Mouse (Mus musculus) neural tube, embryonic 15.5 days (tissue): Measurements from ENCODE around the gene Ccdc85c. TPM values are rescaled to one million over a fixed set of nuclear protein-coding genes. Genes with fewer than 3 reads are reported as not detected.

ENCODE experiments used
- ATAC-seq: fragments of 200-750 bp; cut with Nextera tagmentation; 2 replicates; pipeline ENCODE4 v1.8.0; 2017; ENCODE audit warnings: mild to moderate bottlenecking, moderate TSS enrichment, moderate library complexity; ENCODE audit not compliant: low FRiP score
- H3K27ac ChIP-seq: fragments of 300-500 bp; sonication (generic); replicated peaks from 2 replicates; pipeline ENCODE4 v1.5.1; 2015; ENCODE audit warnings: mild to moderate bottlenecking, inconsistent platforms
- H3K27me3 ChIP-seq: fragments of 300-500 bp; sonication (generic); replicated peaks from 2 replicates; pipeline ENCODE4 v1.6.1; 2015; ENCODE audit warnings: inconsistent platforms
- H3K36me3 ChIP-seq: fragments of 300-500 bp; sonication (generic); 2 replicates; pipeline ENCODE4 v1.6.1; 2015; ENCODE audit warnings: inconsistent platforms
- H3K4me1 ChIP-seq: fragments of 300-500 bp; sonication (generic); 2 replicates; pipeline ENCODE4 v1.6.1; 2015; ENCODE audit warnings: inconsistent platforms
- H3K4me2 ChIP-seq: fragments of 300-500 bp; sonication (generic); 2 replicates; pipeline ENCODE4 v1.6.1; 2015; ENCODE audit warnings: inconsistent platforms, mild to moderate bottlenecking, moderate library complexity
- H3K4me3 ChIP-seq: fragments of 300-500 bp; sonication (generic); replicated peaks from 2 replicates; pipeline ENCODE4 v1.5.1; 2015; ENCODE audit warnings: mild to moderate bottlenecking, inconsistent platforms
- H3K9ac ChIP-seq: fragments of 300-500 bp; sonication (generic); replicated peaks from 2 replicates; pipeline ENCODE4 v1.6.1; 2015; ENCODE audit warnings: mild to moderate bottlenecking, inconsistent platforms
- H3K9me3 ChIP-seq: fragments of 300-500 bp; sonication (generic); replicated peaks from 2 replicates; pipeline ENCODE4 v1.6.1; 2016; ENCODE audit warnings: inconsistent platforms
- WGBS: fragments of 180-500 bp; shearing (Covaris S2); methylation state at CpG from one replicate; pipeline ENCODE4 v1.1.7; 2015; ENCODE audit warnings: mixed read lengths; 5-methylcytosine and 5-hydroxymethylcytosine counted together
- polyA plus RNA-seq: library from polyadenylated mRNA; unstranded; fragments of >200 nt; fragmentation: Nextera tagmentation; extraction: Ambion mirVana; gene quantifications from 2 replicates; pipeline ENCODE4 v1.2.1, GENCODE M21; 2015

The Ccdc85c gene
- polyA plus RNA-seq, 1 experiment from 2014 or later: 11.9 TPM

DNA sequence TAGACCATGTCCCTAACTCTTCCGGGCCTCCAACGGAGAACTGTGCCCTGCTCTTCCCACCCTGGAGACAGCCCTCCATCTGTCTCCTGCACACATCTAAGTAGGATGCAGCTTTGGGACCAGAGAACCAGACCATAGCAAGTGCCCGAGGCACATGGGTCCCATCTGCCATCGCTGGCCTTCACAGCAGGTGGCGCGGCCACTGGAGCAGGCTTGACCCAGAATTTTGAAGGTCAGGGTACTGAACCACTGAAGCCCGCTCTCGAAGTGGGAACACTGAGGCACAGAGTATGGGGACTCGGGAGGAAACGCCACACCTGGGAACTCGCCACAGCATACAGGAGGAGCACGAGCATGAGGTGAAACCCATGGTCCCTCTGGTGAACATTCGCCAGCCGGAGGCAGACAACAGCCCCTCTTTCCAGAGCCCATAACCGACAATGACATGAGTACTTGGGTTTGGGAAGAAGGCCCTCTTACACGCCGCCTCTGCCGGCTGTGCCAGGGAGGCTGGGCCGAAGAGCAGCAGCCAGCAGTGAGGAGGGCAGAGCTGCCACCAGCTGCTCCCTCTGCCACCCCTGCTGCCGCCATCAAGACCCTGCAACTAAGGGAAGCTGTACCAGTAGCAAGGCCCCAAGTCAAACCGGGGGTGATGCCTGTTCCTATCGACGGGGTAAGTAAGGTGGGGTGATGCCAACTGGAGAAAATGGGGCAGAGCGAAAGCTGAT is 15.7 kb downstream of the Ccdc85c start:
- Histone ChIP-seq H3K4me3 (no peak overlapping the region), H3K36me3 (no peaks in the 10 kb centered on the region), H3K4me1 (peaks cover 69% of the 10 kb centered on the region), H3K27me3 (no peaks in the 10 kb centered on the region), H3K9me3 (no peaks in the 10 kb centered on the region), H3K4me2 (no peak overlapping the region), H3K9ac (no peak overlapping the region), H3K27ac (no peak overlapping the region; the same call in 1 of the 2 replicates)
- no peak for ATAC-seq
- 63% methylated on average over 24 of the region's 24 CpGs for WGBS

DNA sequence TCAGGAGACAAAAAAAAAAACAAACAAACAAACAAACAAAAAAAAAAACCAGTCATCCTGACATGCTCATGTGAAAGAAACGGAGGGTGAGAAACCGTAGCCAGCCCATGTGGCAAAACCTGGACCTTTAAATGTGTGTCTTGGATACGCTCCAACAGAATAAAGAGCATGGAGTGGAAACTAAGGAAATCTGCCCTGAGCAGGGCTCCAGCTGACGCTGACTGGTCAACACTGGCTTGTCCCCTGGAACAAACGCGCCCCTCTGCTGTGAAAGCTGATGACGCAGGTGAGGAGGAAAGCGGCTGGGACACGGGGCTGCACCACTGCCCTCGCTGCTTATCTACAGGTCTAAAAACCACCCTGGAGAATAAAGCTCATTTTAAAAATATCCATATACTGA is 18.5 kb downstream of the Ccdc85c start:
- no peak for ATAC-seq
- H3K9ac ChIP-seq: no peak overlapping the region
- no peaks in the 10 kb centered on the region for H3K27me3 ChIP-seq
- H3K36me3 ChIP-seq: no peaks in the 10 kb centered on the region
- no peak overlapping the region for H3K4me2 ChIP-seq
- no peaks in the 10 kb centered on the region for H3K9me3 ChIP-seq
- H3K4me1 ChIP-seq: peaks cover 74% of the 10 kb centered on the region
- 37% methylated on average over 10 of the region's 10 CpGs for WGBS
- H3K4me3 ChIP-seq: no peak overlapping the region
- no peak overlapping the region; the same call in 1 of the 2 replicates for H3K27ac ChIP-seq

DNA sequence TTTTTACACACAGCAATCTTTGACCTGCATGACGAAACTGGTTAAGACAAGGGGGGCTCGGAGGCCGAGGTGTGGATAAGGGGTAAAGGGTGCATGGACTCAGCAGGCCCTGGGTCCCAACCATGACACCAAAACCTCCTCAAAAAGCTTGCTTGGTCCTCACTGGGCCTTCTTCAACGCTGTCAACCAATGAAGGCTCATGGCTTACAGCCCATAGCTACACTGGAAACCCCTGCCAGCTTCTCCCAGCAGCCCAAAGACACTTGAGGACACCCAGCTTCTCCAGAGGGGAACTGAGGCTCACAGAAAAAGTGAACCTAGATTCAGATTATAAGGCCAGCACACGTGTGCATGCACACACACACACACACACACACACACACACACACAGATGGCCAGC is 19.3 kb downstream of the Ccdc85c start:
- Histone ChIP-seq H3K4me3 (no peak overlapping the region), H3K9ac (no peak overlapping the region), H3K4me1 (peaks cover 69% of the 10 kb centered on the region), H3K27me3 (no peaks in the 10 kb centered on the region), H3K27ac (peak overlapping the region; percentile 18; the same call in 1 of the 2 replicates), H3K9me3 (no peaks in the 10 kb centered on the region), H3K36me3 (no peaks in the 10 kb centered on the region), H3K4me2 (no peak overlapping the region)
- WGBS: 21% methylated on average over 5 of the region's 5 CpGs
- ATAC-seq: no peak

DNA sequence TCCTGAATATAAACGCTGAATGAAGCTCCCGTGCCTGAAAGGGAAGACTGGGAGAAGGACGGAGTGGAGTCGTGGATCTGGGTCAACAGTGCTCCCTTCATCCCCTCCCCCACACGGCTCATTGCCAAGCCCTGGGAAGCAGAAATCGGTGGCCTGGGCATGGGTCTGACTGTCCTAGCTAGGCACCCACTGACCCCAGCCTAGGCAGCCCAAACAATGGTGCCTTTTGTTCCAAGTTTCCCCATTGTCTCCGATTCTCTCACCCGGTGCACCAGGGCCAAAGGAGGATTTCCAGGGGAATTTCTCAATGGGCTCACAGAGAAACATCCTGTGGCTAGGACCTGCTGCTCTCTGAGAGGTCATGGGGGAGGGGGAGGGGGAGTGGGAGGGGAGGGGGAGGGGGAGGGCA is 19.7 kb downstream of the Ccdc85c start:
- H3K36me3 ChIP-seq: no peaks in the 10 kb centered on the region
- peaks cover 68% of the 10 kb centered on the region for H3K4me1 ChIP-seq
- no peak overlapping the region for H3K9ac ChIP-seq
- WGBS: 8% methylated on average over 8 of the region's 8 CpGs
- no peaks in the 10 kb centered on the region for H3K27me3 ChIP-seq
- ATAC-seq: peak; percentile 14; the same call in 1 of the 2 replicates
- no peak overlapping the region; the same call in 1 of the 2 replicates for H3K27ac ChIP-seq
- no peak overlapping the region for H3K4me2 ChIP-seq
- no peak overlapping the region for H3K4me3 ChIP-seq
- no peaks in the 10 kb centered on the region for H3K9me3 ChIP-seq

DNA sequence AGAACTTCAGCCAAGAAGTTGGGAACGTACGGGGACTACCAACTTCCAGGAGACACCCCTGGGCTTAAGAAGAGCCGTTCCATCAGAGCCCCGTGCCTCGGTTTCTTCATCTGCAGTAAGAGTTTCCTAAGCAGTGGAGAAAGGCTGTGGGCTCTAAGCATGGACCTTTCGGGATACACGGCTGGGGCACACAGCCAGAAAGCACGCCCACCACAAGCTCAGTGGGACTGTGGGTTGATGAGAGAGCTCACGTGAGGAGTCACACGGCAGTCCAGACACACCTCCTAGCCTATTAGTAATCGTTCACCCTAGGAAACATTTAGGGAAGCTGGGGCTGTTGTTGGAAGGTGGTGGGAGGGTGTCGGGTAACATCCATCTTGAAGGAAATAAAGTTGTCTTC is 22.2 kb downstream of the Ccdc85c start:
- WGBS: 53% methylated on average over 12 of the region's 12 CpGs
- no peak overlapping the region for H3K4me2 ChIP-seq
- no peaks in the 10 kb centered on the region for H3K9me3 ChIP-seq
- no peak overlapping the region for H3K27ac ChIP-seq
- H3K9ac ChIP-seq: no peak overlapping the region
- no peaks in the 10 kb centered on the region for H3K27me3 ChIP-seq
- no peak overlapping the region for H3K4me3 ChIP-seq
- H3K4me1 ChIP-seq: peaks cover 77% of the 10 kb centered on the region
- ATAC-seq: no peak
- no peaks in the 10 kb centered on the region for H3K36me3 ChIP-seq

DNA sequence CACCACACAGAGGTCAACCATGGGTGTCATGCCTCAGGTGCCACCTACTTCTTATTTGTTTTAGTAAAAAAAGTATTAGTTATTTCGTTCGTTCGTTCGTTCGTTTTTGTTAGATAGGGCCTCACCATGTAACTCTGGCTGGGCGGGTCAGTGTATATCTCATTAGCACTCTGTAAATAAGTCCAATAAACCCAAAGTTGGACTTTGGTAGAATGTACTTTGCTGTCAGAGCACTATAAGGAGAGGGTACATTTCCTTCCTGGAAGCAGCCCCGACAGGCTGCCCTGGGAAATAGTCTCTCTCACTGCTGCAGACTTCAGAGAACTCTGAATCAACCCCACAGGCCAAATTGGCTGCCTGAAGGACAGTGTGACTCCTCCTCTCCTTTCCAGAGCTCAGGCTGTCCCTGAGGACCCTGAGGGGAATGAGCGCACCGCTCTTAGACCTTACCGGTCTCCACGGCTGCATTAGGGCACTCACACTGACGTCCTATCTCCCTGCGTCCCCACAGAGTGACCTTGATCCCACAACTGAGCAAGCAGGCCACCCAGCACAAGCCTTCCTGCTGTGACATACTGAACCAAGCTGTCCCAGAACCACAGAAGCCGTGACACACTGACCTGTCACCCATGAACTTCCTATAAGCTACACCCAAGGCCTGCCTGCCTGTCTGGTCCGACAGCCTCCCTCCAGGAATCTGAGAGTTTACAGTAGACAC is 23.2 kb downstream of the Ccdc85c start:
- Histone ChIP-seq H3K36me3 (no peaks in the 10 kb centered on the region), H3K4me1 (peaks cover 79% of the 10 kb centered on the region), H3K4me2 (no peak overlapping the region), H3K9me3 (no peaks in the 10 kb centered on the region), H3K4me3 (no peak overlapping the region), H3K27me3 (no peaks in the 10 kb centered on the region), H3K27ac (no peak overlapping the region), H3K9ac (no peak overlapping the region)
- no peak for ATAC-seq
- WGBS: 80% methylated on average over 15 of the region's 15 CpGs

DNA sequence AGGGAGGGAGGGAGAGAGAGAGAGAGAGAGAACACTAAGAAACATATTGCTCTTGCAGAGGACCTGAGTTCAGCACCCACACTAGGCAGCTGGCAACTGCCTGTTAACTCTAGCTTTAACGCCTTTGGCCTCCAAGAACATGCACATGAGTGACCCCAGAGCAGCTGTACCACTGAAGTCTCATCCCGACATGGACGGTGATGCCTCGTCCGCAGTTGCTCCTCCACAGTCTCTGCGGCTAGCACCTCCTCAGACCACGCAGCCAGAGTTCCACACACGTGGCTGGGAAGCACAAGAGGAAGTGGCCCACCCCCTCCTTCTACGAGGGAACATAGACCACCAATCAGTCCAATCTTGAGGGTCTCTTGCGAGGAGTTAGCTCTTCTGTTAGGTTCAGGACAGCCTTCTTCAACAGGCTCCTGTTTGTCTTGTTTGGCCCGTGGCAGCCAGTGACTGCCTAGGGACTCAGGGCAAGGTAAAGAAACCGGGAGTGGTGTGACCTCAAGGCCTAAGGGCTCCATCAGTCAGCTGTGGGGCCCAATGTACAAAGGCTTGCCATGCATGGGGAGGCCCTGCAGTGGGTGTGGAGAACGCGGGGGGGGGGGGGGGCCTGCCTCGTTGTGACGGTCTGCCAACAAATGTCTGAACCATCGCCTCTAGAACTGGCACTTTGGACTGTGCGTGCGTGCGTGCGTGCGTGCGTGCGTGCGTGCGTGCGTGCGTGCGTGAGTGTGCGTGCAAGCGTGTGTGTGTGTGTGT is 24.0 kb downstream of the Ccdc85c start:
- Histone ChIP-seq H3K4me1 (peaks cover 73% of the 10 kb centered on the region), H3K9ac (no peak overlapping the region), H3K36me3 (no peaks in the 10 kb centered on the region), H3K4me3 (no peak overlapping the region), H3K27me3 (no peaks in the 10 kb centered on the region), H3K4me2 (no peak overlapping the region), H3K27ac (no peak overlapping the region), H3K9me3 (no peaks in the 10 kb centered on the region)
- ATAC-seq: no peak
- 87% methylated on average over 31 of the region's 31 CpGs for WGBS

DNA sequence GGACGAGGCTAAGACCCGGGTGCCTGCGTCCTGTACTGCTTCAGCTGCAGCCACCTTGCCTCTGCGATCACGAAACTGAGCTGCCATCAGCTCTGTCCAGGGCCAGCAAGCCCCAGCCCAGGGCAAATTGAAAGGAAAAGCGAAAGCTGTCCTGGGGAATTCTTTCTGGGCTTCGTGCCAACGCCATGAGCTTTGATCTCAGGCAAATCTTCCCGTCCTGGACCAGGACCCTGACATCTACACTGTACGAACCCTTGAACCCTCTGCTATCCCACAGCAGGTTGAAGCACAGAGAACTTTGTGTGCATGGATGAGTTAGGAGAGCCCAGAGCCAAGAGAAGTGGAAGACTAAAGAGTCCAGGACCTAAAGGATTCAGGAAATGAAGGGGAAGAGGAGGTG is 25.7 kb downstream of the Ccdc85c start:
- ATAC-seq: no peak
- H3K27me3 ChIP-seq: no peaks in the 10 kb centered on the region
- 56% methylated on average over 10 of the region's 10 CpGs for WGBS
- no peak overlapping the region for H3K27ac ChIP-seq
- no peak overlapping the region for H3K4me3 ChIP-seq
- no peaks in the 10 kb centered on the region for H3K9me3 ChIP-seq
- peaks cover 79% of the 10 kb centered on the region for H3K4me1 ChIP-seq
- H3K9ac ChIP-seq: no peak overlapping the region
- H3K36me3 ChIP-seq: no peaks in the 10 kb centered on the region
- H3K4me2 ChIP-seq: no peak overlapping the region

DNA sequence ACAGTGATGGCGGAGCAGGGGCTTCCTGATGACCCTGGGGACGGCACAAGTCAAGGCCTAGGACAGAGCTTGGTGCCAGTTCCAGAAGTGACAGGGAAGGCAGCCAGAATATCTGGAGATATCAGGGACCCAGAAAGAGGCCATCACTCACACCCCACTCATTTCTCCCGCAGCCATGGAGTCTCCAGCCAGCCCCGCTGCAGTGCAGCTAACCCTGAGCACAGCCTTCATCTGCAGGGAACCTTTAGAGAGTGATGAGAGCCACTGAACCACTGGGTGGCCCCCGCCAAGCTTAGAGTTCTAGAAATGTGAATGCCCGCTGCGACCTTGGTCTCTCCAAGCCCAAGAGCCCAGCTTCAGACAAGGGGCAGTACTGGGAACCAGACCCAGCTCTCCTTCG is 26.2 kb downstream of the Ccdc85c start:
- peaks cover 81% of the 10 kb centered on the region for H3K4me1 ChIP-seq
- ATAC-seq: no peak

DNA sequence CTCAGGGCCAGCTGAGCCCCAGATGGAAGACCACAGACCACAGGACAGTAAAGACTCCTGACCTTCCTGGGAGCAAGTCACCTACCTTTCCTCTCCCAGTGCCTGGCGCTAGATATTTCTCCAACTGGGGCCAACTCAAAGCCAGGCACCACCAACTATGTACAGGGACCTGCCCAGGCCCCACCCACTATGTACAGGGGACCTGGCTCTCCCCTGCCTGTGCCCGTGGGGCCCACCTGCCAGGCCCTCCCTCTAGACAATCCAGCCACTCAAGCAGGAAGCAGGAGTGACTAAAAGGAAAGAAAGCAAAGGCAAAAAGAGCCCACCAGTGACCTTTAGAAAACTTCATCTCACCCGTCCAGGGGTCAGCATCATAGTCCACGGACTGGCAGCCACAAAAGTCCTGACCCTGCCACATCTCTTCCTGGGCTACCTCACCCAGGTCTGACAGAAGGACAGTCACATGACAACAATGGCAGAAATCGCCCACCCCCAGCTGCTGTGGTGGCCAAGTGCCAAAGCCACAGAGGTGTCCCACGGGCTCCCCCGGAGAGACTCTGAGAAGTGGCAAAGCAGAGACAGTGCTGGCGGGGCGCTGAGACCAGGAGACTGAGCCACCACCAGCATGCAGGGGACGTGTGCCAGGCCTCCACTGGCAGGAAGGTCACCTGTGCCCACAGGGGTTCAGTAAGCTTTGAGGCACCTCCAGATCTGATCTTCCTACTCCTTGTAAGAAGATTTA is 28.3 kb downstream of the Ccdc85c start:
- Histone ChIP-seq H3K4me3 (no peak overlapping the region), H3K4me2 (no peak overlapping the region), H3K4me1 (peaks cover 79% of the 10 kb centered on the region), H3K36me3 (no peaks in the 10 kb centered on the region), H3K27me3 (no peaks in the 10 kb centered on the region), H3K9ac (no peak overlapping the region), H3K9me3 (no peaks in the 10 kb centered on the region), H3K27ac (no peak overlapping the region)
- WGBS: 64% methylated on average over 10 of the region's 10 CpGs
- ATAC-seq: no peak

More for the DNA sequence above, 26.2 kb downstream of the Ccdc85c start:
- Histone ChIP-seq H3K9me3 (no peaks in the 10 kb centered on the region), H3K9ac (no peak overlapping the region), H3K27me3 (no peaks in the 10 kb centered on the region), H3K27ac (no peak overlapping the region), H3K4me2 (no peak overlapping the region), H3K4me3 (no peak overlapping the region), H3K36me3 (no peaks in the 10 kb centered on the region)
- 96% methylated on average over 8 of the region's 8 CpGs for WGBS

DNA sequence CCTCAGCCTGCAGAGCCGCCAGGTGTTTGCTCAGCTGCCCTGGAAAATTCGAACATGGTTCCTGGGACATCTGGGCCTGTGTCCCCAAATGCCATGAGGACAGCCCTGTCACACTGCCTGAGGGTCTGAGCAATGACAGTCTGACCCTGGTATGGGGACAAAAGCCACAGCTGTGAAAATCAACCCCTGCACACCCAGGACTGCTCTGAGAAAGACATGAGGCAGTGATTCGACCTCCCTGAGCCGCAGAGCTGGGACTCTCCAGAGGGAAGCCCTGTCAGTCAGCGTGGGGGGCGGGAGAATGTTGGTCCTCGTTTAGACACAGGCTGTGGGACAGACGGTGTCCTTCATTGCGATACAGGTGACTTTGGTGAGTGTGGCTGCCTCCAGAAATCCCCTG is 29.6 kb downstream of the Ccdc85c start:
- Histone ChIP-seq H3K4me1 (peaks cover 88% of the 10 kb centered on the region), H3K36me3 (no peaks in the 10 kb centered on the region), H3K4me3 (no peak overlapping the region), H3K9me3 (no peaks in the 10 kb centered on the region), H3K27ac (peak overlapping the region; percentile 41; the same call in 1 of the 2 replicates), H3K27me3 (no peaks in the 10 kb centered on the region), H3K4me2 (no peak overlapping the region), H3K9ac (no peak overlapping the region)
- 38% methylated on average over 9 of the region's 9 CpGs for WGBS
- ATAC-seq: no peak
